Mouse (Mus musculus): ENCODE results near the gene Actl11.

The Actl11 gene

DNA sequence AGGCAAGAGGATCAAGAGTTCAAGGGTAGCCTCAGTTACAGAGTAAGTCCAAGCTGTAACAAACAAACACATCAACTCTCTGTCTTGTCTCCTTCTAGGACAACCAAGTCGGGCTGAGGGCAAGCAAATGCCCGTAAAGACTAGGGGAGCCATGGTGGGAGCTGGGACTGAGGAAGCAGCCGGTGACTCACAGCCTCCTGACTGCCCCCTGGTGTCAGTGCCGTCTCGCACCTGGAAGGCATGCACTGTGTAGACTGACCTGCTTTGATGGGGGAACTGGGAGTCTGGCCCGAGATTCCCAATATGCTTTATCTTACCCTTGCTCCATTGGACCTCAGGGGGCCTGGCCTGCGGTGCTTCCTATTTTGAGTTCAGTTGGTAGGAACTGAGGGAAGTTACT lies 5.2 kb upstream of the Actl11 start:
- DNase-seq (ENCODE audit: low spot score), result no peak

DNA sequence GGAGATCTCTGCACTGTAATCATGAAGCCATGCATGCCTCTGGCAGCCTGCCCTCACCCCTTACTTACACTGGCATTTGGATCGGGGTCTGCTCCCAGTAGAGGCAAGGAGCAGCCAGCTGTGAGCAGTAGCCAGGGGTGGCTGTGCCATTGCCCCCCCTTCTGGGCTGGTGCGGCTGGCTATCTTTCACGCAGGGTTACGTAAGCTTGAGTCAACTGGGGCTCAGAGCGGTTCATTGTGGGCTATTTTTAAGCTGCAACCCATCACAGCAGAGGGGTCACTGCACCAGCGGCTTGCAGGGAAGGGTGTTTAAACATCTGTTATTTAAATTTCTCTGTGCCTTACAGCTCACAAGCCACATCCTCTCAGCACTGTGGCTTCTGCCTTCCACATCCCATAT lies 4.3 kb upstream of the Actl11 start:
- DNase-seq (ENCODE audit: low spot score), result no peak

DNA sequence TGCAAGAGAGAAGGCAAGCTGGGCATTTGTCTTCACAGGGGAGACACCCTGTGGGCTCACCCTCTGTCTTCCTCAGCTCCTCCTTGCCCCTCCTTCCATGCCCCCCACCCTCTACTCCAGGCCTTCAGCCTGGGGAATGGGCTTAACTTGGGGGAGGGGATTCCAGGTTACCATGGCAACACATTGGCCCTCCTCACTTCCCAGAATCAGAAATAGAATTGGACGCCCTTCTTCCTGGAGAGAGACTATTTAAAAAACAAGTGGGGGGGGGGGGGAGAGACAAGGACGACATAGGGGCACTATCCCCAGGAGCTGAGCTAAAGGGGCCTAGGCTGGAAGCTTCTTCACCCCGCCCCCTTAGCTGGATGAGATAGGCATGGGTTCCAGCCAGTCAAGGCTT lies 3.0 kb upstream of the Actl11 start:
- no peak for DNase-seq (ENCODE audit: low spot score)

DNA sequence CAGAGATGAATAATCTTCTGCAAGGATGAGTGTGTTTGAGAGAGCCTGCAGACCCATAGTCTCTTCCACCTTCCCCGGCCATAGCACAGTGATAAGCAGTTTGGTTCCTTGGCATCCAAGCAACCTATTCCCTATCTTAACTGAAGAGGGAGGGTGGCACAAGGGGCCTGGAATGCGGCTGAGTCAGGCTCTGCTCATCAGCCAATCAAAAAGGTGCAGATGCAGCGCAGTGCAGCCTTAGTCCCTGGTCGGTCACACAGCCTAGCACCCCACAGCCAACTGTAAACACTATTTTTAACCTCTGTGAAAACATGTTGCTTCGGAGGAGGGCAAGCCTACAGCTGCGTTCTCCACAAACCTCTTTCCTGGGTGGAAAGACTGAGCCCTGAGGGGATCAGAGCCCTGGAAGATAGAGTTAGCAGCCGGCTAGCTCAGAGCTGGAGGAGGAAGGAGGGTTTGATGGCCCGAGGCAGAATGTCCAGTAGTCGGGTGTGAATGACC lies 1.3 kb upstream of the Actl11 start:
- DNase-seq (ENCODE audit: low spot score), result no peak

DNA sequence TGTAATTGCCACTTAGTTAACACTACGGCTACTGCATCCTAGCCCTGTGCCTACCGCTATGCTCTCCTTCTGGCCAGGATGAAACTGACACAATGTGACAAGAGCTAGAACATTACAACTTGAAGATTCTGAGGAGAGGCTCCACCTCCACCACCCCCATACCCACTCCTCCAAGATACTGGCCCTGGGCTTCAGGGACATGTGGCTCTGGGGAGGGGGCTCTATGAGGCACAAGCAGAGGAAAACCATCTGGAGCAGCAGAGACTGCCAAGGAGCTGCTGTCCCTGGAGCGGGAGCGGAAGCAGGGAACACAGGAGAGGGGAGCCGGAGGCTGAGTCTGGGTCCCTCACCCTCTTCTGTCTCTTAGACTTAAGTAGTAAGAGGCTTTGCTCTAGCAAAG lies 520 bp upstream of the Actl11 start:
- no peak for DNase-seq (ENCODE audit: low spot score)

DNA sequence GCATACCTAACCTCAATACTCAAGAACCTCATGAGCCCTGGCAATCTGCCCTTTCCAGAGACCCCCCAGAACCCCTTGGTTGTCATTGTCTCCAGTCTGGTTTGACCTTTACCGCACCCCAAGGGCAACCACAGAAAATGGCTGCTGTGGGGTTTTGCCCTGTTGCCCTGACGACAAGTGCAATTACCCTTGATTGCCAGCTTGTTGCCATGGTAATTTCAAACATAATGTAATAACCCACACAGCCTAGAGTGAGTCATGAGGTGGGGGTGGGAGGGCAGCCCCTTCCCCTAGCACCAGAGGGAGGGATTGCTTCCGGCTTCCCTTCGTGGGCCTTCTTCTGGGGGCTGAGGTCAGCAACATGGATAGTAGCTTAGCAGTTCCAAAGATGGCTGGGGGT lies 4.0 kb downstream of the Actl11 start:
- DNase-seq (ENCODE audit: low spot score), result no peak

DNA sequence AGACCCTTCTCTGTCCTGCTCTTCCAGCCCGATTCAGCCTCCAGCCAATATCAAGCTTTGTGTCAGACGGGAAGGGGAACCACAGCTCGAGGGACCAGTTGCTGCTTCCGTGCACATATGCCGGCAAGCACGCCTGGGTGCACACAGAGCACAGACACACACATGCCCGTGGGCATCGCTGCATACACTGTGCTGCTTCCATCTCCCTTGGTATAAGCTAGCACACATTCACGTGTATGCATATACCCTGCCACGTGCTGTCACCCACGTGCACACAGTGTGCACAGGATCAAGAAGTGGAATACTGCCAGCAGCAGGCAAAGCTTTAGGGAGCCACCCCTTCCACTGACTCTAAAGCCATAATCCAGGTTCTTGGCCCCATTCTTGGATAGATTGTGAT lies 5.9 kb downstream of the Actl11 start:
- DNase-seq (ENCODE audit: low spot score), result no peak

DNA sequence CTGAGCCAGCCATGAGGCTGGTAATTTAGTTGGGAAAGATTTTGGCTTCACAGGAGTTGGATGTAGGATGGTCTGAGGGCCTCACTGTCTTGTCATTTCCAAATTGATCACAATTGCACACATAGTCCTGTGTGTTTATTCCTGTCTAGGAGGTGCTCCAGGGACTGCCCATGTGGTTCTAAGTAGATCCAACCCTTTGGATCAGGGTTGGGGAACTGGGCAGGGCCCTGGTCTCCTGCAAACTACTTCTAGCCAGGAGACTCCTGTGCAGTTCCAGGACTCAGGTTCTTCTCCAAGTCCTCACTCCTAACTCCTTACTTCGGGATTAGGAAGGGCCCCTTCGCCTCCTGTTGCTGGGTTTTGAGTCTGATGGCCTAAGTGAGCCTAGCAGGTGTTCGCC lies 7.1 kb downstream of the Actl11 start, which contains the start of gene Camkv:
TSS of gene Camkv (plus strand) at position 301 of the 400 bp plus-strand sequence.
- DNase-seq (ENCODE audit: low spot score), result no peak

DNA sequence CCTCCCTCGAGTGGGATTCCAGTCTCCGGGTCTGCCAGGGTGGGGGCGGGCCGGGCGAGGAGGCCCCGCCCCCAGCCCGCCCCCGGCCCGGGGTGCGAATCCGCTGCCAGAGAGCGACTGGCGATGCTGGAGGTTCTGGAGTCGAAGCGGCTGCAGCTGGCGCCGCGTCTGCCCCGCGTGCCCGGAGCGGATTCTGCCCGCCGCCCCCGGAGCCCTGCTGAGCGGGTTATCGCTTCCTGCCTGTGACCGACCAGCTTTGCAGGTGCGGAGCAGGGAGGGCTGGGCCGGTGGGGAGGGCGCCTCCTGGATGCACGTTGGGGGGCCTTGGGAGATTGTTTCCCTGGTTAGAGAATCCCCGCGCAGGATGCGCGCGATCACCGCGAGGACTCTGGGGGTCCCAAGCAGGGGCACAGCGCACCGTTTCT lies 7.5 kb downstream of the Actl11 start:
- peak; percentile 53 for DNase-seq (ENCODE audit: low spot score)

DNA sequence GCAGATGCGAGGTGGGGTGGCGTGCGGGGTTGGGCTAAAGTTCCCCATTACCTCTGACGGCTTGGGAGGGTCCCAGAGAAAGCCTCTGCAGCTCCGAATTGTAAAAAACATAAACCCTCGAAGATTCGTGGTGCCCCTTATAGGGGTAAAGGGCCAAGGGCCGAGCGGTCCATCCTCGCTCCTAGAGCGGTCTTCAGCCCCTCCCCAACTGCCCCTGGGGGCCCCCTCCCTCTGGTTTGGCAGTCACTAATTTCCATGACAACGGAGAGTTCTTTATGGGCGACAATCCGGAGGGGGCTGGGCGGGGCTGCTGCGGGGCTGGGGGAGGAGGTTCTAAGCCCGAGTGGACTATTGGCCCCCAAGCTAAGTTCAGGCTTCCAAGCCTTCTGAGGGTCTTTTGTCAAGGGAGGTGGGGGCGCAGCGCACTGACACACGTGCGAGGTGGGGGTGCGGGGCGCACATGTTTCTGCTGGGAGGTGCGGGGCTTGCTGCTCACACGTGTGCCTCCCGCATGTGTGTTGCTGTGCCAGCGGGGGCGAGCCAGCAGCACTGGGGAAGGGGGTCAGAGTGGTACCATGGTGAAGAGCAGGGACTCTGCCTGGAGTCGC lies 8.1 kb downstream of the Actl11 start:
- no peak for DNase-seq (ENCODE audit: low spot score)

DNA sequence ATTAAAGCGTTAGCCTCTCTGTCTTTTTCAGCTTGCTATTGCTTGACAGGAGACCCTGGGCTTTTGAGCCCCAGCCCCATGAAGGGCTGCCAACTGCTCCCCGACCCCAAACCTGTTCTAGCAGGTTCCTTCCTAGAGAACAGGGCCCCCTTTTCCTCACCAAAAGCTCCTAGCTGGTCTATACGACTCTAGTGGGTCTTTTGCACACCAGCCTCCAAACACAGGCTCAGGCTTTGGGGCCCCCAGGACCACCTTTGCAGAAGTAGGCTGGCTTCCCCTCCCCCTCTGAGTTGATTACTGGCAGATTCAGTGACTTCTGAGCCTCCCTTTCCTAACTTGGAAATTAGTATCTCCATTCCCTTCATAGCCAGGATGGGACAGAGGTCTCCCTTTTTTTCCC lies 8.6 kb downstream of the Actl11 start:
- no peak for DNase-seq (ENCODE audit: low spot score)

DNA sequence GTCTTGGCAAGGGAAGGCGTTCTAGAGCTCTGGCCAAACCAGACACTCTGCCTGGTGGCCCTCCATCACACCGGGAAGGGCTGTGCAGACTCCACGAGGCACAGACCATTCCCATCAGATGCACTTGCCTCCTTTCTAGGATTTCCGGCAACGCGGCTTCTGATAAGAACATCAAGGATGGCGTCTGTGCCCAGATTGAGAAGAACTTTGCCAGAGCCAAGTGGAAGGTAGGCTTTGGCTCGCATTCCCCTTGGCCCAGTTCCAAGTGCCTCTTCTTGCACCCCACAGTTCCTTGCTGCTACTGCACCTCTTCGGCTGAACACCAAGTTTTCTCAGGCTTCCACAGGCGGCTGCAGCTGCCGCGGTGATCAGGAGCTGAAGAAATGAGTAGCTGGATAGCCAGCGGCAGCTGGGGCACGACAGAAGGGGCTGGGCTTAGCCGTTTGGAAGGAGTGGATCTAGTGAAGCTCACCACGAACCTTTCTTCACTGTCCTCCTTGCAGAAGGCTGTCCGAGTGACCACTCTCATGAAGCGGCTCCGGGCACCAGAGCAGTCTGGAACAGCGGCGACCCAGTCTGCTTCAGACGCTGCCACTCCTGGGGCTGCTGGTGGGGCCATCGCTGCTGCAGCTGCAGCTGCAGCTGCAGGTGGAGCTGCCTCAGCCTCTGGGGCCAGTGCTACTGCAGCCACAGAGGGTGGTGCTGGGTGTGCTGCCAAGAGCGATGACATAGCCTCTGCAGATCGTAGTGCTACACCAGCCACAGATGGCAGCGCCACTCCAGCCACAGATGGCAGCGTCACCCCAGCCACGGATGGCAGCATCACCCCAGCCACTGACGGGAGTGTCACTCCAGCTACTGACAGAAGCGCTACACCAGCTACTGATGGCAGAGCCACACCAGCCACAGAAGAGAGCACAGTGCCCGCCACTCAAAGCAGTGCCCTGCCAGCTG lies 19.2 kb downstream of the Actl11 start:
- no peak for DNase-seq (ENCODE audit: low spot score)

DNA sequence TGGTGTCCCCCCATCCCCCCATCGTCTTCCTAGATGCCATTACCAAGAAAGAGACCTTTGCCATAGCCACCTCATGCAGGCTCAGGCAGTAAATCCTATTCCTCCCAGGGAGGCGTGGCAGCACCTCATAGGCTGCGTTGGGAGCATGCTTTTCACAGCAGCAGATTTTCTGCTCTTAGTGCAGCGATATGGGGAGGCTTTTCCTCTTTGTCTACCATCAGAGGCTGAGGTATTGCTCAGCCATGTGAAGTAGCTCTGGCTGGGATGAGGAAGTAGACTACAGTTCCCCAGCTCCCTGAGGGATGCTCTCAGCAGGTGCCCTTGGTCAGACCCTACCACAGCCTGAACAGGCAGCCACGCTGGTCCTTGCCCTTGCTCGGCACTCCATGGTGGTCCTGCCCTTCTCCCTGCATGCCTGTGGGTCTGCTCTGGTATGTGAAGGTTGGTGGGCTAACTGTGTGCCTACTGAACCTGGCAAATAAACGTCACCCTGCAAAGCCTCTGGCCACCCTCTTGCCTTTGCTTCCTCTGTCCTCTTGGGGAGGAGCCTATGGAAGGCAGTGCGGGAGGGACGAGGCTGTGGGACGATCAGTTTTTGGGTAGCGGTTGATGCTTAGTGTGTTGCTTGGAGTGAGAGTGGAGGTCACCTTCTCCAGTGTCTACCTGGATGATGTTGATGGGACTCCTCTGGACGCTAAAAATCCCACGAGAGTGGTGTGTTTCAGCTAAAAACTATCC lies 21.1 kb downstream of the Actl11 start:
- DNase-seq (ENCODE audit: low spot score), result no peak

DNA sequence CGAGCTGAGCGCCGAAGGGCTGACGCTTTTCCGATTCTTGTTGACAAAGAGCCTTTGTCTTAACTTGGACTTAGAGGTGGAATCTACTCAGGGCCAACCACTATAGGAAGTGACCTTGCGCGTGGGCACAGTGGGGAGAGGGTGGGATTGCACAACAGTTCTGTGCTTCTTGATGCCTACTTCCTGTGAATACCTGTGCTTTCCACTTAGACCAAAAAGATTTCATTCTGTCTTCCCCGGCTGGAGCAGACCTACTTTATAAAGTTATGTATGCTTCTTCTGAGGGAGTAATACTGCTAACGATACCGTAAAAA lies 21.6 kb downstream of the Actl11 start, which contains the start of gene Traip:
TSS of gene Traip (plus strand) at position 215 of the 314 bp plus-strand sequence.
- DNase-seq (ENCODE audit: low spot score), result no peak

DNA sequence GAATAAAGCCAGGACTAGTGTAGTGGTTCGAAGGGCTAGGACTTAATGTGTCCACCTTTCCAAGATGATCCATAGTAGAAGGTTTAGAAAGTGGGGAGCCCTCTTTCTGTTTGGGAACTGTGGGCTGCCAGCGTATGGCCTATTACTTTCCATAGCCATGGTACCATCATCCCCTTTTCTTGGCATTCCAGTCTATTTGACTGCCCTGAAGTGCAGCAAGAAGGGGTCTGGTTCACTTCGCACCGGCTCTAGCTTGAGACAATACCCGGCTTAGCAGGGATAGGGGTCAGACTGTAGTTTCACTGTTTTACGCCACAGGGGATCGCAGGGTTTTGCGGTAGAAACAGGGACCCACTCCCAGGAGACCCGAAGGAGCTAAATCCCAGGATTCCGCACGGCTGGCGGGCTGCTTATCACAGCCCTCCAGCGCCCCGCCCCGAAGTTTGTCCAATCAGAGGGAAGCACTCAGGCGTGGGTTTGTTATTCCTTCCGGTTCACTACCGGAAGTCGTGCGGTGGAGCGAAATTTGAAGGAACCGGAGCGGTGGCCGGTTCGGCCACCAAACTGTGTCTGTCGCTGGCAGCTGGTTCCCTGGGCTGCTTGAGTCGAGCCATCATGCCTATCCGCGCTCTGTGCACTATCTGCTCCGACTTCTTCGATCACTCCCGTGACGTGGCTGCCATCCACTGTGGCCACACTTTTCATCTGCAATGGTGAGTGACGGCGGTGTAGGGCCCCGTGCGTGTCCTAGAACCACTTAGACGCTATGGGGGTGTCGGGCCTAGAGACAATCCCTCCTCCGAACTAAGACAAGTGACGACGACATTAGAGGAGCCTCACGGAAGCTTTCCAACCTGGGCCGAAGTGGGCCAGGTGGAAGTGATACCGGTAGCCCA lies 22.4 kb downstream of the Actl11 start:
- peak; percentile 83 for DNase-seq (ENCODE audit: low spot score)

DNA sequence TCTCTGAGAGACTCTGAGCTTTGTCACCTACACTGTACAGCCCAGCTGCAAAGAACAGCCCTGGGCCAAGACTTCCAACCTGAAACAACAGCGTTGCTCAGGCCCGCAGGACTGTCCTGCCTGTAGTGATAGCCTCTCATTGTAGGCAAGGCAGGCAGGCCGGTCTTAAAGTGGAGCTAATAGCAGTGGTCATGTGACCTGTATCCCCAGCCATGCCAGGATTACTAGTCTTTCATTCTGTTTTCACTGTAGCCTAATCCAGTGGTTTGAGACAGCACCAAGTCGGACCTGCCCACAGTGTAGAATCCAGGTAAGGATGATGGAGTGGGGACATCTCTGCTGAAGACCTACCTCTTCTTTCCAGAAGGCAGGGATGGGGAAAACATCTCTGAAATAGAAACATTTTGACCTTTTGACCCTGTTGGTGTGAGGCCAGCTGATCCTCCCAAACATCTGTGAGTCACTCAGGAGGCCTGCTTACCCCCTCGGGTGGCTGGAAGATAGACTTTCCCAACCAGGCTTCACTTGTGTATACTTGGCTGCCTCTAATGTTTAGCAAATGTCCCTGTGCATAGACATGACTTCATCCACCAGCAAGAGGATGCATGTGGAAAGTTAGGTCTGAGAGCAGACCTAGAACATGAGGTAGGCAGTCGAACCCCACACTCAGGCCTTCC lies 27.5 kb downstream of the Actl11 start:
- DNase-seq (ENCODE audit: low spot score), result no peak

DNA sequence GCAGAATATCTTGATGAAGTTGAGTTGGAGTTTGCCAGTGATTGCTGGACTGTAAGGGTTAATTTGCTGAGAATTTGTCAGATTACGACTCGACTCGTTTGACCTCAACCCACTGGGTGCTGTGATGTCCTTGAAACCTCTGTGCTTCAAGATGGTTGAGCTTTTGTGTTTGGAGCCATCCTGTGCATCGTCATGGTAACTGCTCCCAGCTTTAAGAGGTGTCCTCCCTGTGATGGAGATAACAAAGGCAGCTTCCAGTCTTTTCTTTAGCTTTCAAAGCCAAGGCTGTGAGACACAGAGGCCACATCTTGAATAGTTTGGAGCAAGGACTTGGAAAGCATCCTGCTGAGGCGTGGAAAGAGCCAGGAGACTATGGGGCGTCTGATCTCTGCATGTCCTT lies 28.9 kb downstream of the Actl11 start:
- DNase-seq (ENCODE audit: low spot score), result no peak

DNA sequence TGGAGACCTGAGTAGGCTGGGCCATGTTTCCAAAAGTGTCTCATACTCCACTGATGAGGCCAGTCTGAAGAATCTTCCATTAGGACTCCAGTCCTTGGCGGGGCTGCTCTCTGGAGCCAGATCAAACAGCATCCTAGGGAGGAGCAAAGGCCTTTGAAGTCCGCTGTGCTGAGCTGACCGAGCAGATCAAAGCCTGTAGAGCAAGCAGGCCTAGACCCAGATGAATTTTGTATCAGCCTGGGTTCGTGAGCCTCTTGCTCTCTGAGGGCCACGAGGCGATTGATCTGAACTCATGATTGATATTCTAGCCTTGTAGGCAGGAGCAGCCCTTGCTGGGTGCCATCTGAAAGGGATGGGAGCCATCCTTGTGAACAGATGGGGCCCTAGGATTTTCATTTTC lies 31.6 kb downstream of the Actl11 start:
- no peak for DNase-seq (ENCODE audit: low spot score)

DNA sequence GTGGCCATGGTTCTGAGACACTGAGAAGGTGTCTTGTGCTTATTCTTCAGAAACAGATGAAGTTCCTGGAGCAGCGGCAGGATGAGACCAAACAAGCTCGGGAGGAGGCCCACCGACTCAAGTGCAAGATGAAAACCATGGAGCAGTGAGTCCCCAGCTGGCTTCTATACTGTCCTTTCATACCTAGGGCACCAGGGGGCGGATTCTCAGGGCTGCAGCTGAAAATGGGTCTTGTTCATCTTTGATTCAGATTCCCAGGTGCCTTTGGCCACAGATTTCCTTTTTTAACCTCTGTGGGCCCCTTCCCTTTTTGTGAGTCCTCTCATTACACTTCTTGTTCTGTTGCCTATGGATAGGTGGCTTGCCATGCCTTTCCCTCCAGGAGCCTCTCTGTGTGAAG lies 32.7 kb downstream of the Actl11 start:
- DNase-seq (ENCODE audit: low spot score), result no peak

DNA sequence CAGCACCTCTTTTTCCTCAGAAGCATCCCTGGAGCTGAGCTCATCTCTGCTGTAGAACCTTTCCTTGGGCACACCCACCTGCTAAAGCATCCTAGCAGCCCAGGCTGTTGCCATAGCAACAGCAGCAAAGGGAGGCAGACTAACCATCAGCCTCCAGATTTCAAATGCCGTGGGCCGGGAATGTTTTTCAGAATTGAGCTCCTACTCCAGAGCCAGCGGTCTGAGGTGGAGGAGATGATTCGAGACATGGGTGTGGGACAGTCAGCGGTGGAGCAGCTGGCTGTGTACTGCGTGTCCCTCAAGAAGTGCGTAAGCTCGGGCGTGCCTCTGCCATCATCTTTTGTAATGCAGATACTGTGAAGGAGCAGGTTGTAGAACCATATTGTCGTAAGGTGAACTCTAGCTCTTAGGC lies 33.1 kb downstream of the Actl11 start:
- DNase-seq (ENCODE audit: low spot score), result no peak

DNA sequence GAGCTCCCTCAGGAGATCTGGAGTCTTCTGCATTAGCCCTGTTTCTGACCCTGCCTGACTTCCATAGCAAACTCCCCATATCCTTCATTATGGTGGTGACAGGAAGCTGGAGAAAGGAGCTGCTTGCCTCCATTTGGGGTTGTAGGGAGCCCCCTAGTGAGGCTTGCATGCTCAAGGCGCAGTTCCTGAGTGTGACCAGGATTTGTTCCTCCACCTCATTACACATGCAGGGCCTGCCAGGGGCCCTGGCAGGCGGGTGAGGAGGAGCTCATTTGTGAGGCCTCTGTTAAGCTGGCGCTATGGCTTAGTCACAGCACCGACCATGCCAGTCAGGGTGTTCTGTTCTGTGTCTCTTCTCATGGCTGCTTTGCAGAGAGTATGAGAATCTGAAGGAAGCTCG lies 33.6 kb downstream of the Actl11 start:
- no peak for DNase-seq (ENCODE audit: low spot score)
